Mouse (Mus musculus): ENCODE measurements around the gene Cpne2.

Cpne2 gene

DNA sequence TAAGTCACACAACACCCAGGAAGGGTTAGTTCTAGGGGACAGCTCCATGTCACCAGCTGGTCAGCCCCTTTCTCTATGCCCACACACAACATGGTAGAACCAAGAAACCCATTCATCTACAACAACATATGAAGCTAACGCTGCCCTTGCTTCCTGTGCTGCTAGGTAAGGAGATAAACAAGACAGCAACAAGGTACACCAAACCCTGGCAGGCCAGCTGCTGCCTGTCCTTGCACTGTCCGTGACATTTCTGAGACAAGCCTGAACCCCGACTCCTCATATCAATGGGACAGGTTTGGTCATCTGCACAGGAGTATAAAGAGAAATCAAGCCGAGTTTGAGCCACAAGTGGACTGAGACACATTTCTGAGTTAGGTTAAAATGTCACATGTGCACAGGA, 42.4 kb downstream of the Cpne2 start:
- DNase-seq (ENCODE audit: low spot score in 2 of 2) = no peak

DNA sequence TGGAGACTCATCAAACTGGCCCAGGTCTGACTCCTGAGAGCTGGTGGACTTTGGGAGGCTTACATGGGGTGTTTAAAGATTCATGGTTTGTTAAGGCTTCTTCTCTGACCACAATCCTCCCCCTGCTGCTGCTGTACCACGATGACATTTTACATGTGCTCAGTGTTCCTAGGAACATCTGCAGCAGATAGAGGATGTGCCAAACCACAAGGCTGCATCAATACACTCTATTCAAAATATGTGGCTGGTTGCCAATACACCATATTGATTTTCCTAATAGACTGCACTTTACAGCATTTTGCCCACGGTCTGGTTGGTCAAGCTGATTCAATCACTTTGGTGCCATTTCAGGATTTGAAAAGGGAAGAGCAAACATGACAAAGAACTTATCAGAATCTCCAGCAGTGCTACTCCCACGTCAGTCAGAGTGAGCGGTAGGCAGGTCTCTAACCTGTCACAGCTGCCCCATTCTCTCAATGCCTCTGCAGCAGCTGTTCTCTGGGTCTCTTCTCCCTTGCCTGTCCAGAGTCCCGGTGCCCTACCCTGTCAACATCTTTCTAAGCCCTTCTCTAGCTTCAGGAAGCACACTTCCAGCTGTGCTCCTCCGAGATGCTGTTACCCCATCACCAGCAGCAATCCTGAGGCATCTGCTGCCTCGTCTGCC, 49.2 kb downstream of the Cpne2 start:
- no peak for DNase-seq (ENCODE audit: low spot score in 2 of 2)

DNA sequence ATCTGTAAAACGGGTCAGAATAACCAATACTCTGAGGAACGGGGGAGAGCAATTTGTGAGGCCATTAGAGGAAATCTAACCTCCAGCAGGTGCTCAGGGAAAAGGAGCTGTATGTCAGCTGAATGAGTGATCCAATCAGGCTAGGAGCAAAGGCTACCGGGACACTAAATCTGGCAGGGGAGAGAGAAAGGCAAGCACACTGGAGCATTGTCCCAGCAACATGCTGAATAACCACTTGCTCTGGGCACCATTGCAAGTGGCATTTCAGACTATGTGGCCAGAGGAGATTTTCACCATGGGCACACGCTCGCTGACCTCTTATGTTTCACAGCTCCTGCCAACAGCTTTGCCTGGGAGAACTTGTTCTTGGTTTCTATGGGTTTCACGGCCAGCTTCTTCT, 49.8 kb downstream of the Cpne2 start:
- no peak for DNase-seq (ENCODE audit: low spot score in 2 of 2)

DNA sequence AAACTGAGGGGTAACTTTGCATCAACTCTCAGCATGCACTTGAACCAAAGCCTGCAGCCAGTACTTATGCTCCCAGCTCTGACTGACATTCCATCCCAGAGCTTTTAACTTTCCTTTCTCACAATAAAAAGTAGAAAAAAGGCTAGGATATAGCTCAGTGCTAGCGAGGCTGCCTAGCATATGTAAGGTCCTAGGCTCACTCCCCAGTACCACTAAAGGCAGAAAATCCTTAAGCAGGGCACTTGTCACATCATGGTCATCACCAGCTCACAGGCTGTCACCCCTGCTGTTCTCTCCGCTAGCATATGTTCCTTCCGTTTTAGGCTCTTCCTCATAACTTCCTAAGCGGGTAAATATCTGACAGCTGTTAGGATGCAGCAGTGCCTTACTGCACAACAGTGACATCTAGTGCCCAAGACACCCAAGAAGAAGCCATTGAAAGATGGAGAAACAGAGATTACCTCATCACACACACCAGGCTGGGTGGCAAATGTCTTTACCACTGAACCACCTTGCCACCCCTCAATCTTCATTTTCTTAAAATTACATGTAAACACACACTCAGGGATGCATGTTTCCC, 51.5 kb downstream of the Cpne2 start:
- DNase-seq (ENCODE audit: low spot score in 2 of 2) = peak in 1 of 2 experiments; percentile 55

DNA sequence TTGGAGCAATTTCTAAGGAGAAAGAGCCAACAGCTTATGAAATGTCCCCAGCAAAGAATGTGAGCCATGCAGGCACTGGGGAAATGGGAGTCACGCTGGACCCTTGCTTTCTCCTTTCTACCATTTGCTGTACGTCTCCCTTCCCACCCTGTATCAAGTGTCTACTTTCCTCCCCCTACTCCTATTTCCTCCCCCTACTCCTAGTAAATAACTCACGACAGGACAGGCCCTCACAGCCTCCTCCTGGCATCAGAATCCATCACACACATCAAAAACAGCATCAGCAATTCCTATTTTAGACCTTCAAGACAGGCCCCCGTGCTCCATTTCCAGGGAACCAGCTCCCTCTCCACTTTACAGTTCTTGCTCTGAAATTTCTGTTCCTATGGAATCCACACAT, 58.9 kb downstream of the Cpne2 start:
- no peak for DNase-seq (ENCODE audit: low spot score in 2 of 2)

DNA sequence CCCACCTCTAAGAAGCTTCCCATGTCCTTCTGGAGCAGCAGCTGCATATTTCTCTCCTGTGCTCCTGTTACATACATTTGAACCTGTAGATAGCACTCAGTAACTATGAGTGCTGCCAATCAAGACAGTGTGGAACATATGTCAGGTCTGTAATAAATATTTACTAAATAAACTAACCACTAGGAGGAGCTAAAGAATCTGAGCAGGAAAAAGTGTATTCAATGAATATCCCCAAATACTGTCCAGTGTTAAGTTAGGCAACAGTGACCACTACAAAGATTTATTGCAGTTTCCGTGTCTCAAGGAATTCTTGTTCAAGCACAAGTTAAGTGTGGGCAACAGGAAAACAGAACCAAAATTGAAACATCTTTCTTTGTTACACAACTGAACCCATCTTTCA, 61.4 kb downstream of the Cpne2 start:
- DNase-seq (ENCODE audit: low spot score in 2 of 2) = no peak

DNA sequence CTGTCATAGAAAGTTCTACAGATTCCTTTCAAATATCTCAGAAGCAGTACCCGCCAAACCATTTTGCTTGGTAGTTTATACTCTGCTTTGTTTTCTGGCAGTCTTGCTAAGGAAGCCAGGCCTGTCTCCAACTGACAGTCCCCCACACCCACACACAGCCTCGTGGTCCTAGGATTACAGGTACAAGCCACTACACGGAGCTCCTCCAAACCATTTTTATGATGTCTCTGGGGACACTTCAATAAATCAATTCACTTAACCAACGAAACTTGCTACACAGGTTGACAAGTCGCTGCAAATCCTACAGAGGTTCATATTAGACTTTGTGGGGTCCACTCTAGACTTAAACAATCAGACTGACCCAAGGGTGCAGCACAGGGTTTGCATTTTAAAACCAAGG, 67.7 kb downstream of the Cpne2 start:
- DNase-seq (ENCODE audit: low spot score in 2 of 2) = no peak

DNA sequence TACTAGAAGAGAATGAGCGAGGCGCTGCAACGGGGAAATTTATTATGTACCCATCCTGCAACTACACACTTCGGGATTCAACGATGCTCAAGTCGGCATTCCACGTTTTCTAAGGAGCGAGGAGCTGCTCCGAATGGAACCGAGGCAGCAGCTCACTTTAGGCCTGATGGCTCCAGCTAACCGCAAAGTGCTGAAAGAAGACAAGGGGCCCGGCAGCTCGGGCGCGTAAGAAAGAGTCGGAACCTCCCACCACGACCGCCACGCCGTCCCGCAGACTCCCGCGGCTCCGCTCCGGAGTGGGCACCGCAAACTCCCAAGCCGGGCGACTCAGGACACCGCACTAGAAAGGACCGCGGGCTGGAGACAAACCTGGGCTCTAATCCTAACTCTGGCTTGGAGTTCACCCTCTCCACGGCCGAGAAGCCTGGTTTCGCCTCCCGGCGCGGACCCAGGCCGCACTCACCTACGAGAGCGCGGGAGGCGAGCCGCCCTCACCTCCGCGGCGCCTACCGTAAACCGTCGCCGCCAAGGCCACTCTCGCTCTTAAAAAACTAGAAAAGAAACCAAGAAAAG, 68.3 kb downstream of the Cpne2 start:
- DNase-seq (ENCODE audit: low spot score in 2 of 2) = peak in 1 of 2 experiments; percentile 18

DNA sequence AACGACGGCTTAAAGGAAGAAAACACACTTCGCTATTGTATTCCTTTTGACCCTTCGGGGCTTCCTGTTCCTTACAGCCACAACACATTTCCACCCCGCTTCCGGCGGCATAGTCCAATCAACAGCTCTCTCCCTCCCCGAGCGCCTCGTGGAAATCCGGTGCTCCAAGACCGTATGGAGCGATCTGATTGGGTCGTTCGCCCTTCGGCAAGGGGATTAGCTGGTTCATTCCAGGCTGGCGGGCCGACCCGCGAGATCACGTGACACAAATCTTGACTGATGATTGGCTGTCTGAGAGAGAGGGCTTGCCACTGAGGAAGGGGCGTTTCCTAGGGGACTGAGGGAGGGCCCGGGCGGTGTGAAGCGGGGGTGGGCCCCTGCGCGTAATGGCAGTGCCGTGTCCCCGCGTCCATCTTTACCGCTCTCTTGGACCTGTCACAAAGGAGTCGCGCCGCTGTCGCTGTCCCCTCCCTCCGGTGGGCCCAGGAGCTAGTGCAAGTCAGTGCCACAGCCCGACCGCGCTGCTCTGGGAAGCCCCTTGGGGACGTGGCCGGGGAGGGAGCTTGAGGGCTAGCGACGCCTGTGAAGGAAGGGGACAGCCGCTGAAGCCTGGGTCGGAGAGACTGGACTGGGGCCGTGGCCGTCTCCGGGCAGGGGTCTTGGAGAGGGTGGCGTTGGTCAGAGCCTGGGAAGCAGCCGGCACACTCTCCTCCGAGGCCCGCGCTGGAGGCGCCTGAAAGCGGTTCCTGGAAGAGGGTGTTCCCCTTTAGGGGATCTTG, 69.0 kb downstream of the Cpne2 start, which contains the start of the genes Rspry1 and Fam192a:
Gene Rspry1 (plus strand): TSS at position 331 of the 779 bp plus-strand sequence.
Gene Fam192a (minus strand): TSS at position 391 of the 779 bp plus-strand sequence.
- DNase-seq (ENCODE audit: low spot score in 2 of 2) = peak; percentile 100

DNA sequence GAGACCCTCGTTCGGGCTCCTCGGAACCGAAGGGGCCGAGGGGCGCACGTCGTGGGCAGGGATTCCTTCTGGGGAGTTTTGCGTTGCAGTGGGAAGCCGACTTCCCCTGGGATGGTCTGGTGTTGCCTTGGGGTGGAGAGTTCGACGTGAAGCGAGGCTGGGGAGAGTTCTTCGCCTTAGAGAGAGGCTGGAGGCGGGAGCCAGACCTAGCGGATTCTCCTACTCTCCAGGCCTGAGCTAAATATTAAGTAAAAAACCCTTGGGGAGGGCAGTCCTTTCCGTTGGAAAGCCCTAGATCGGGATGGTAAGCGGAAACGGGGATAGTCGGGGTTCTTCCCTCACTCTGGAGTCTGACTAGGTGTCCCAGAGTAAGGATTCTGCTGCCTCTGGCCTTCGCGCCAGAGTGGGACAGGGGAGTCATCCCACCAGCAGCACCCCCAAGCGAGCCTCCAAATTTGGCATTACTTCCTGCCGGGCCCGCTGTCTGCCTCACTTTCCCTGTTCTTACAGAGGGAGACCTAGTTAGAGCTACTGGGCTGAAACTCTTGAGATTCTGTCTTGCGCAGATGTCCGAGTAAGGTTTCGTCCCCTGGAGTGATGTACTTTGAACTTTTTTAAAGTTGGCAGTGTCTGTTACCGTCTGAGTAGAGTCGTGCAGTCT, 69.8 kb downstream of the Cpne2 start:
- no peak for DNase-seq (ENCODE audit: low spot score in 2 of 2)

DNA sequence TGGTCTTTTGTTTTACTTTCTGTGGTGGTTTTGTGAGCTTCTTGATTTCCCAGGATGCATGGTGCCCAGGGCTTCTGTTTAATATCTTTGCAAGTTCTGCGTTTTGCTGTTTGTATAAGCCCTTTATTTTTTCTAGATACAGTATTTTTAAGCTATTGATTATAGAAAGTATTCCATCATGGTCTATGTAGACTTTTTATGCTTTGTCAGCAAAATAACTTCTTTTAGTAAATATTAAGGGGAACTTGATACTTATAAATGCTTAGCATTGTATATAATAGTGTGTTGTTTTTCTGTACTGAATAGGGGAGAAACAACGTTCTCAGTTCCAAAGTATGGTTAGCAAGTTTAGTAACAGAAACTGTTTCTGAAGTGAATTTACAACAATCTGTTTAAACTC, 71.2 kb downstream of the Cpne2 start:
- DNase-seq (ENCODE audit: low spot score in 2 of 2) = no peak

DNA sequence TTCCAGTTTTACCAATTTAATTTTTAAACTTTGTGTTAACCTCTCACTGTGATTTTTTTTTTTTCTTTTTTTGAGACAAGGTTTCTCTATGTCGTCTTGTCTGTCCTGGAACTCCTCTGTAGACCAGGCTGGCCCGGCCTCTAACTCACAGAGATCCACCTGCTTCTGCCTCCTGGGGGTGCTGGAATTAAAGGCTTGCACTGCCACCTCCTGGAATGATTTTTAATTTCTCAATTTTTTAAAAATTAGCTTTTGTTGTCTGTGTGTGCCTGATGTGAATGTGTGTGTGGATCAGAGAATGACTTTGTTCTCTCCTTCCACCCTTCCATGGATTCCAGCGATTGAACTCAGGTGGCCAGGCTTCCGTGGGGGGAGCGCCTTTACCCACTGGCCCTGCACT, 74.3 kb downstream of the Cpne2 start:
- no peak for DNase-seq (ENCODE audit: low spot score in 2 of 2)
